Mouse (Mus musculus) ES-E14 (cell line): ENCODE results near the gene Scn1b. TPM values are rescaled to one million over a fixed set of nuclear protein-coding genes. Genes with fewer than 3 reads are reported as not detected.

Source experiments
- DNase-seq: peaks from one replicate; pipeline ENCODE4 v3.0.0-alpha.2; 2013; ENCODE audit warnings: low read depth, low spot score
- H3K27ac ChIP-seq: 2 replicates; pipeline ENCODE4 v1.5.1; 2012; ENCODE audit warnings: low read depth, mild to moderate bottlenecking, low read length, moderate library complexity, mixed read lengths; ENCODE audit not compliant: poor library complexity, insufficient read depth, severe bottlenecking
- H3K36me3 ChIP-seq: 2 replicates; pipeline ENCODE4 v1.6.1; 2012; ENCODE audit warnings: mild to moderate bottlenecking, low read length, moderate library complexity, mixed read lengths; ENCODE audit not compliant: control insufficient read depth, poor library complexity, insufficient read depth, severe bottlenecking
- H3K4me1 ChIP-seq, 2 experiments: fragments of 150-350 bp in 1 of 2; sonication (generic) in 1 of 2; 2 replicates each; pipeline ENCODE4 v1.6.1; 2012; ENCODE audit warnings: low read length in 2 of 2, mild to moderate bottlenecking in 1 of 2, mixed read lengths in 1 of 2; ENCODE audit not compliant: control insufficient read depth in 2 of 2, insufficient read depth in 2 of 2, poor library complexity in 1 of 2
- H3K4me3 ChIP-seq, 2 experiments: fragments of 150-350 bp in 1 of 2; sonication (generic) in 1 of 2; 2 replicates each; pipeline ENCODE4 v1.5.1; 2012; ENCODE audit warnings: low read length in 2 of 2, low read depth in 1 of 2, mild to moderate bottlenecking in 1 of 2, mixed read lengths in 1 of 2; ENCODE audit not compliant: insufficient read depth in 1 of 2, poor library complexity in 1 of 2, severe bottlenecking in 1 of 2
- H3K9ac ChIP-seq: 2 replicates; pipeline ENCODE4 v1.6.1; 2012; ENCODE audit warnings: low read depth, mild to moderate bottlenecking, low read length, mixed read lengths; ENCODE audit not compliant: poor library complexity, insufficient read depth, severe bottlenecking
- H3K9me3 ChIP-seq: fragments of 150-350 bp; sonication (generic); 2 replicates; pipeline ENCODE4 v1.6.1; 2012; ENCODE audit warnings: low read depth, mild to moderate bottlenecking, low read length; ENCODE audit not compliant: control insufficient read depth, insufficient read depth
- CHD2 ChIP-seq: IDR thresholded peaks from 2 replicates; pipeline ENCODE4 v1.6.1; 2014; ENCODE audit warnings: mild to moderate bottlenecking, low read depth, low read length, inconsistent platforms
- HCFC1 ChIP-seq: IDR thresholded peaks from 2 replicates; pipeline ENCODE4 v1.6.1; 2012; ENCODE audit warnings: low read length, inconsistent platforms, borderline replicate concordance; ENCODE audit not compliant: insufficient read depth
- MAFK ChIP-seq: IDR thresholded peaks from 2 replicates; pipeline ENCODE4 v1.6.1; 2014; ENCODE audit warnings: mild to moderate bottlenecking, low read depth, low read length, inconsistent platforms; ENCODE audit not compliant: insufficient read depth
- ZC3H11A ChIP-seq: IDR thresholded peaks from 2 replicates; pipeline ENCODE4 v1.6.1; 2012; ENCODE audit warnings: low read depth, mild to moderate bottlenecking, inconsistent platforms, low read length, borderline replicate concordance
- ZNF384 ChIP-seq: IDR thresholded peaks from 2 replicates; pipeline ENCODE4 v1.6.1; 2012; ENCODE audit warnings: low read depth, low read length, inconsistent platforms
- in situ Hi-C, 2 experiments: fragments of 600-800 bp; cut with MboI; formaldehyde crosslinking; loops; one replicate each; pipeline ENCODE4 v1.15.1; 2025; ENCODE audit warnings: low sequenced_read_pairs in 2 of 2, inconsistent platforms in 1 of 2; ENCODE audit not compliant: unreplicated experiment in 2 of 2
- total RNA-seq: library from RNA; depleted of rRNA; stranded (reverse); fragments of 300-350 nt; gene quantifications from 2 replicates; pipeline ENCODE4 v1.2.3, GENCODE M21; 2012

Scn1b gene
- total RNA-seq, 1 experiment = 16.3 TPM

- H3K4me3 ChIP-seq = peak overlapping the region; percentile 82
- no peaks in the 10 kb centered on the region for H3K9me3 ChIP-seq
- H3K36me3 ChIP-seq = no peaks in the 10 kb centered on the region; the same call in 1 of the 2 replicates
- H3K9ac ChIP-seq = peak overlapping the region; percentile 85
- in situ Hi-C loops = no loop called here
- H3K27ac ChIP-seq = peak overlapping the region; percentile 83; the same call in 1 of the 2 replicates
- TF ChIP-seq MAFK (no peak), HCFC1 (no peak), ZNF384 (no peak), CHD2 (no peak), ZC3H11A (no peak)
- peaks cover 13 to 32% of the 10 kb centered on the region in 2 experiments for H3K4me1 ChIP-seq
- DNase-seq = no peak
Observed at GRCm38 (mm10) chr7:31150566-31151300, 23.9 kb upstream of the Scn1b start.

- no peak overlapping the region for H3K27ac ChIP-seq
- in situ Hi-C loops = no loop called here
- DNase-seq = no peak
Observed at GRCm38 (mm10) chr7:31149751-31150565, 23.2 kb upstream of the Scn1b start.

GRCm38 (mm10) chr7:31149271-31149670, 22.5 kb upstream of the Scn1b start:
- no peak overlapping the region for H3K4me3 ChIP-seq
- in situ Hi-C loops = no loop called here

More at GRCm38 (mm10) chr7:31149751-31150565, 23.2 kb upstream of the Scn1b start:
- TF ChIP-seq CHD2 = no peak
- TF ChIP-seq ZC3H11A = no peak
- no peak for TF ChIP-seq HCFC1
- TF ChIP-seq ZNF384 = no peak
- TF ChIP-seq MAFK = no peak
- peaks cover 9 to 27% of the 10 kb centered on the region in 2 experiments for H3K4me1 ChIP-seq
- H3K9ac ChIP-seq = peak overlapping the region; percentile 85
- H3K4me3 ChIP-seq = peak overlapping the region; percentile 82
- no peaks in the 10 kb centered on the region for H3K9me3 ChIP-seq
- no peaks in the 10 kb centered on the region; the same call in 1 of the 2 replicates for H3K36me3 ChIP-seq

GRCm38 (mm10) chr7:31148756-31149155, 22.0 kb upstream of the Scn1b start:
- no peaks in the 10 kb centered on the region for H3K9me3 ChIP-seq
- in situ Hi-C loops = no loop called here
- no peak for TF ChIP-seq CHD2
- TF ChIP-seq MAFK = no peak
- TF ChIP-seq HCFC1 = no peak
- TF ChIP-seq ZNF384 = no peak
- no peak for TF ChIP-seq ZC3H11A
- H3K4me3 ChIP-seq = no peak overlapping the region
- H3K4me1 ChIP-seq = peaks cover 6 to 24% of the 10 kb centered on the region in 2 experiments
- peaks cover 2% of the 10 kb centered on the region for H3K36me3 ChIP-seq
- no peak overlapping the region for H3K27ac ChIP-seq
- H3K9ac ChIP-seq = no peak overlapping the region
- no peak for DNase-seq

More at GRCm38 (mm10) chr7:31149271-31149670, 22.5 kb upstream of the Scn1b start:
- no peak overlapping the region for H3K9ac ChIP-seq
- H3K4me1 ChIP-seq = peaks cover 6 to 24% of the 10 kb centered on the region in 2 experiments
- no peaks in the 10 kb centered on the region; the same call in 1 of the 2 replicates for H3K36me3 ChIP-seq
- H3K27ac ChIP-seq = no peak overlapping the region
- DNase-seq = no peak
- no peaks in the 10 kb centered on the region for H3K9me3 ChIP-seq
- TF ChIP-seq ZC3H11A = no peak
- TF ChIP-seq ZNF384 = no peak
- TF ChIP-seq CHD2 = no peak
- TF ChIP-seq MAFK = no peak
- TF ChIP-seq HCFC1 = no peak
